Mouse (Mus musculus): Measurements from ENCODE around the gene Irak1.

DNA sequence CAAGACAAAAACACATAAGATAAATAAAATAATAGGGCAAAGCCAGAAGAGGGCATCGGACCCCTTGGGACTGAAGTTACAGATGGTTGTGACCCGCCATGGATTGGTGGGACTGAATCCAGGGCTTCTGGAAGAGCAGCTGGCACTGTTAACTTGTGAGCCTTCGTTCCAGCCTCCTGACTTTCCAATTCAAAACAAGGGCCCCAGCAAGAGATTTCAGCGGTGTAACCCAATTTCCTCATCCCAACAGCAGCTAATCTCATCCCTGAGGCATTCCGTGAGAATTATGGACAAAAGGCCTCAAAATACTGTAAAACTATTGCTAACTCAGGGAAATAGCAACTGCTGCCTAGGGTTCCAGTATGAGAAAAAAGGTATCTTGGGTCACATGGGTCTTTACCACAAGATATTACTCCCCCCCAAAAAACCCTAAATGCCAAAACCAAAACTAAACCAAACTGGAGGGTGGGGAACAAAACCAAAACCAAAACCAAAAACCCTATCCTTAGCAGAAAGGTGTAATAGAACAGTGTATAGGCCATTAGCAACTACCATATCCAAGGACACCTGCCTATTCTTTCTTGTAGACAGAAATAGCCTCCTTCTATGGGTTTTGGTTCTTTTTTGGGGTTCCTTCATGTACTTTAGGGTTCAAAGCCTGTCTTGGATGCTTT is 14.1 kb upstream of the Irak1 start:
- no peak for TF ChIP-seq POLR2A (IDR thresholded peaks at IDR 0.05; ENCODE audit: extremely low read depth, insufficient read depth, low read length)
- TF ChIP-seq CTCF (IDR thresholded peaks at IDR 0.05; ENCODE audit: extremely low read depth, insufficient read depth, low read length): no peak
